In the genomic region with DNA sequence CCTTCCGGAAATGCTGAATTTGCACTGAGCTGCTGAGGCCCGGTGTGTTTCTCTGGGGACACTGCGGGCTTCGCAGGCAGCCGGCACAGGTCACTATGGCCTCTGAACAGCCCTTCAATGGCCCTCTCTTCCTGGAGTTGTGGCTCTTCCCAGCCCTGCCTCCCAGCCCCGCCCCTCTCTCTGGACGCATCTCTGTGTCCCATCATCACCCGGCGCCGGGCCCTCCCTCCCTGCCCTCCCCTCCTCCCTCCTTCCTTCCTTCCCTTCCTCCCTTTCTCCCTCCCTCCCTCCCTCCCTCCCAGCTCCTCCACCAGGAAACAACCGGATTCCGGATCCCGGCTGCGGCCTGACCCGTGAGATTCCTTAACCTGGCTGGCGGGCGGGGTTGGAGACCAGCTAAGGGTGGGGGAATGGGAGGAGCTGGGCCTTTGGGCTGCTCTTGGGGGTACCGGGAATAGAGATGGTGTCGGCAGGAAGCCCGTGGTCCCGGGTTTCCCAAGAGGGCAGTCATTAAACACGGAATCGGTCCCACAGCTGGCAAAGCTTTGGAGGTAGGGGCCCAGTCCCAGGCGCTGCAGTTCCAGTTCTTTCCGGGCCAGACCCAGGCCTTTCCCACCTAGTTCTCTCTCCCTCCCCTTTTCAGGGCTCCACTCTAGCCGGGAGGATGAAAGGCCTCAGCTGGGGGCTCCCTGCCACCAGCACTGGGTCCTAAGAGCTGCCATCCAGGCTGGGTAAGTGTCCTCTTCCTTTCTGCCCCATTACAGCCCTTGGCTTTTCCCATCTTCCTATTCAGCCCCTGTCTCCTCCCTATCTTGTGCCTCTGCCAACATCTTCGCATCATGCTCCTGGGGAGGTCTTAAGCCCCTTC, we compare ENCODE assay signal across 8 mouse cellular contexts. TPM values are rescaled to one million over a fixed set of nuclear protein-coding genes. Genes with fewer than 3 reads are reported as not detected.
DNase-seq lines count a peak whose midpoint lies in the region; ATAC-seq and TF ChIP-seq lines count a peak whose summit lies in the region.

A gene (plus strand): TSS at position 224 of the 868 bp plus-strand sequence.
A gene (plus strand): TSS at position 288 of the 868 bp plus-strand sequence.

- H3K27me3 ChIP-seq in heart, embryonic 13.5 days (replicated peaks), result 0 out of 2 replicates have a peak, but pooled peaks cover 3% of the 10 kb centered on the region
- H3K27me3 ChIP-seq in kidney, embryonic 16.5 days (ENCODE audit: insufficient read depth, low read length), result no peaks in the 10 kb centered on the region
- no peaks in the 10 kb centered on the region for H3K27me3 ChIP-seq in liver, embryonic 13.5 days
- no peaks in the 10 kb centered on the region for H3K27me3 ChIP-seq in stomach, embryonic 15.5 days (replicated peaks)

- peak within 1 kb of the TSS; percentile 79 for H3K4me2 ChIP-seq in heart, embryonic 13.5 days
- peak within 1 kb of the TSS; percentile 69 for H3K4me2 ChIP-seq in kidney, embryonic 16.5 days (replicated peaks; ENCODE audit: low read depth, low read length)
- H3K4me2 ChIP-seq in liver, embryonic 13.5 days, result peak within 1 kb of the TSS; percentile 75
- H3K4me2 ChIP-seq in stomach, embryonic 15.5 days, result peak within 1 kb of the TSS; percentile 82

- H3K4me3 ChIP-seq in heart, embryonic 13.5 days, result peak within 1 kb of the TSS; percentile 82
- H3K4me3 ChIP-seq in kidney, embryonic 16.5 days (ENCODE audit: low read length), result peak within 1 kb of the TSS; percentile 81
- H3K4me3 ChIP-seq in liver, embryonic 13.5 days (replicated peaks), result peak within 1 kb of the TSS; percentile 65
- peak within 1 kb of the TSS; percentile 53 for H3K4me3 ChIP-seq in stomach, embryonic 15.5 days (replicated peaks)

- peak; percentile 46; the same call in 1 of the 2 replicates for TF ChIP-seq POLR2A in brain, embryonic 14.5 days (IDR thresholded peaks at IDR 0.05; ENCODE audit: borderline replicate concordance, extremely low read depth, insufficient read depth, insufficient read length, poor library complexity, severe bottlenecking)

- peak within 1 kb of the TSS; percentile 95 for H3K9ac ChIP-seq in heart, embryonic 13.5 days
- peak within 1 kb of the TSS; percentile 91 for H3K9ac ChIP-seq in kidney, embryonic 16.5 days (replicated peaks; ENCODE audit: low read length)
- peak within 1 kb of the TSS; percentile 74 for H3K9ac ChIP-seq in liver, embryonic 13.5 days
- H3K9ac ChIP-seq in stomach, embryonic 15.5 days, result peak within 1 kb of the TSS; percentile 66

- peak; percentile 84 for ATAC-seq in erythroid progenitor cell, adult 5-6 weeks (replicated peaks; ENCODE audit: low FRiP score, poor library complexity, severe bottlenecking)
- ATAC-seq in heart, embryonic 13.5 days (ENCODE audit: extremely low read depth, insufficient number of reproducible peaks, low FRiP score, low TSS enrichment), result peak; percentile 79
- peak; percentile 94 for ATAC-seq in kidney, embryonic 16.5 days (ENCODE audit: low FRiP score, low TSS enrichment)
- peak; percentile 88 for ATAC-seq in liver, embryonic 13.5 days (ENCODE audit: low read depth)
- ATAC-seq in stomach, embryonic 15.5 days (ENCODE audit: insufficient read depth, low FRiP score, low read depth), result peak; percentile 88

- H3K27ac ChIP-seq in heart, embryonic 13.5 days (replicated peaks), result peak within 1 kb of the TSS; percentile 97
- H3K27ac ChIP-seq in kidney, embryonic 16.5 days (ENCODE audit: low read length), result peak within 1 kb of the TSS; percentile 99
- H3K27ac ChIP-seq in liver, embryonic 13.5 days, result peak within 1 kb of the TSS; percentile 79
- H3K27ac ChIP-seq in stomach, embryonic 15.5 days, result peak within 1 kb of the TSS; percentile 88

- H3K36me3 ChIP-seq in heart, embryonic 13.5 days, result peaks cover 28% of the 10 kb centered on the region
- 0 out of 2 replicates have a peak, but pooled peaks cover 2% of the 10 kb centered on the region for H3K36me3 ChIP-seq in kidney, embryonic 16.5 days (ENCODE audit: insufficient read depth, low read length)
- 0 out of 2 replicates have a peak, but pooled peaks cover 4% of the 10 kb centered on the region for H3K36me3 ChIP-seq in liver, embryonic 13.5 days
- H3K36me3 ChIP-seq in stomach, embryonic 15.5 days, result 0 out of 2 replicates have a peak, but pooled peaks cover 3% of the 10 kb centered on the region

- WGBS in heart, embryonic 13.5 days, result under 1% methylated on average over 27 of the region's 27 CpGs
- WGBS in kidney, embryonic 16.5 days, result under 1% methylated on average over 24 of the region's 27 CpGs
- WGBS in liver, embryonic 13.5 days (ENCODE audit: insufficient replicate concordance), result 2% methylated on average over 27 of the region's 27 CpGs
- under 1% methylated on average over 27 of the region's 27 CpGs for WGBS in stomach, embryonic 15.5 days

- DNase-seq in CD4-positive, CD25-positive, alpha-beta regulatory T cell, adult 2 months (ENCODE audit: low read depth, low spot score), result peak; percentile 64
- peak; percentile 93 for DNase-seq in brain, embryonic 14.5 days (ENCODE audit: low read depth)
- peak; percentile 50 for DNase-seq in liver, embryonic 13.5 days
- peak; percentile 11 to 20 for DNase-seq in natural killer cell, adult 2 months (ENCODE audit: low spot score in 2 of 2)

- H3K4me1 ChIP-seq in heart, embryonic 13.5 days, result peaks cover 25% of the 10 kb centered on the region
- H3K4me1 ChIP-seq in kidney, embryonic 16.5 days (ENCODE audit: insufficient read depth, low read length), result peaks cover 22% of the 10 kb centered on the region
- H3K4me1 ChIP-seq in liver, embryonic 13.5 days (replicated peaks), result peaks cover 19% of the 10 kb centered on the region
- peaks cover 15% of the 10 kb centered on the region for H3K4me1 ChIP-seq in stomach, embryonic 15.5 days

- TF ChIP-seq CTCF in brain, embryonic 14.5 days (IDR thresholded peaks at IDR 0.05; ENCODE audit: borderline replicate concordance, extremely low read depth, insufficient read depth, insufficient read length), result no peak

- no peaks in the 10 kb centered on the region for H3K9me3 ChIP-seq in heart, embryonic 13.5 days
- no peaks in the 10 kb centered on the region for H3K9me3 ChIP-seq in kidney, embryonic 16.5 days (ENCODE audit: low read length)
- no peaks in the 10 kb centered on the region for H3K9me3 ChIP-seq in liver, embryonic 13.5 days (replicated peaks)
- H3K9me3 ChIP-seq in stomach, embryonic 15.5 days, result no peaks in the 10 kb centered on the region

RNA-seq across cellular contexts. Expression of the first gene that starts in this region (rescaled TPM):
- polyA plus RNA-seq in brain, embryonic 14.5 days (2012; rRNA removed), result 39.5 and 47.2 TPM in 2 replicates
- 1.7 TPM in 1 of 2 replicates, not detected in the other for total RNA-seq in erythroid progenitor cell, adult 5-6 weeks (2015; ENCODE audit: low replicate concordance)
- 1.7 TPM in 1 of 2 replicates, not detected in the other for total RNA-seq in erythroid progenitor cell, adult 5-6 weeks (2017; ENCODE audit: low replicate concordance)
- polyA plus RNA-seq in heart, embryonic 13.5 days (2015; fragmentation: Nextera tagmentation; extraction: Ambion mirVana), result 2.5 and 2.6 TPM in 2 replicates
- 5.0 and 5.1 TPM in 2 replicates for polyA plus RNA-seq in kidney, embryonic 16.5 days (2015; fragmentation: Nextera tagmentation; extraction: Ambion mirVana)
- polyA plus RNA-seq in liver, embryonic 13.5 days (2015; fragmentation: Nextera tagmentation; extraction: Ambion mirVana), result 0.57 and 0.62 TPM in 2 replicates
- 4.2 and 4.3 TPM in 2 replicates for polyA plus RNA-seq in stomach, embryonic 15.5 days (2015; fragmentation: Nextera tagmentation; extraction: Ambion mirVana)

RNA-seq across cellular contexts. Expression of the second gene that starts in this region (rescaled TPM):
- 0.12 and 1.3 TPM in 2 replicates for polyA plus RNA-seq in brain, embryonic 14.5 days (2012; rRNA removed)
- total RNA-seq in erythroid progenitor cell, adult 5-6 weeks (2015; ENCODE audit: low replicate concordance), result not detected in 2 replicates
- not detected in 2 replicates for total RNA-seq in erythroid progenitor cell, adult 5-6 weeks (2017; ENCODE audit: low replicate concordance)
- polyA plus RNA-seq in heart, embryonic 13.5 days (2015; fragmentation: Nextera tagmentation; extraction: Ambion mirVana), result not detected in 2 replicates
- 0.16 and 0.45 TPM in 2 replicates for polyA plus RNA-seq in kidney, embryonic 16.5 days (2015; fragmentation: Nextera tagmentation; extraction: Ambion mirVana)
- 0.09 TPM in 1 of 2 replicates, not detected in the other for polyA plus RNA-seq in liver, embryonic 13.5 days (2015; fragmentation: Nextera tagmentation; extraction: Ambion mirVana)
- 0.19 and 0.53 TPM in 2 replicates for polyA plus RNA-seq in stomach, embryonic 15.5 days (2015; fragmentation: Nextera tagmentation; extraction: Ambion mirVana)

Comparison
In these comparisons a context has a peak if more than half of its experiments do, and no peak if none do; other contexts are left out.
1. Peak in every context shown above with its lines: DNase-seq, ATAC-seq, H3K4me3 ChIP-seq and H3K27ac ChIP-seq.
2. Peak in DNase-seq, ATAC-seq, H3K4me3 ChIP-seq, H3K27ac ChIP-seq, H3K9ac ChIP-seq and H3K4me2 ChIP-seq in liver, embryonic 13.5 days; RNA of the genes that start here not detected or under 1 TPM.
3. DNase-seq: peak in every context shown above with its lines; median percentile 93 in brain, embryonic 14.5 days; 64 in CD4-positive, CD25-positive, alpha-beta regulatory T cell, adult 2 months; 50 in liver, embryonic 13.5 days; 16 in natural killer cell, adult 2 months.